Comparison of ENCODE assay signal across 33 mouse cellular contexts in genomic region chr11:67153843-67154242, GRCm38 (mm10). TPM values are rescaled to one million over a fixed set of nuclear protein-coding genes. Genes with fewer than 3 reads are reported as not detected.
"Had no signal": no experiment of that assay in that cellular context is flagged by ENCODE, and none has a peak within 500 bp of the region (broad histone marks: within the 10 kb centered on the region; RNA-seq: fewer than 3 reads in every experiment).

No protein-coding gene starts in this region.

- H3K27me3 ChIP-seq: heart, embryonic 12.5 days; heart, embryonic 13.5 days; heart, embryonic 15.5 days; hindbrain, embryonic 12.5 days; hindbrain, embryonic 13.5 days; hindbrain, embryonic 15.5 days; intestine, embryonic 15.5 days; kidney, embryonic 15.5 days had no signal

- H3K9ac ChIP-seq: heart, embryonic 12.5 days; heart, embryonic 13.5 days; heart, embryonic 15.5 days; hindbrain, embryonic 12.5 days; hindbrain, embryonic 13.5 days; hindbrain, embryonic 14.5 days; hindbrain, embryonic 15.5 days; intestine, embryonic 15.5 days; kidney, embryonic 15.5 days had no signal

- H3K4me2 ChIP-seq: heart, embryonic 11.5 days; heart, embryonic 12.5 days; heart, embryonic 13.5 days; heart, embryonic 15.5 days; hindbrain, embryonic 12.5 days; hindbrain, embryonic 13.5 days; hindbrain, embryonic 14.5 days; hindbrain, embryonic 15.5 days; intestine, embryonic 15.5 days; kidney, embryonic 15.5 days had no signal

- H3K36me3 ChIP-seq: heart, embryonic 10.5 days; heart, embryonic 12.5 days; heart, embryonic 13.5 days; heart, embryonic 15.5 days; hindbrain, embryonic 10.5 days; hindbrain, embryonic 12.5 days; hindbrain, embryonic 13.5 days; hindbrain, embryonic 15.5 days; intestine, embryonic 15.5 days; kidney, embryonic 15.5 days had no signal

- H3K27ac ChIP-seq: heart, embryonic 10.5 days; heart, embryonic 13.5 days; heart, embryonic 15.5 days; hindbrain, embryonic 10.5 days; hindbrain, embryonic 12.5 days; hindbrain, embryonic 13.5 days; hindbrain, embryonic 14.5 days; hindbrain, embryonic 15.5 days; hindbrain, postnatal 0 days; intestine, embryonic 15.5 days; kidney, embryonic 15.5 days; kidney, postnatal 0 days; layer of hippocampus, adult 2 months had no signal

- H3K9me3 ChIP-seq: heart, embryonic 10.5 days; heart, embryonic 12.5 days; heart, embryonic 13.5 days; heart, embryonic 15.5 days; hindbrain, embryonic 10.5 days; hindbrain, embryonic 12.5 days; hindbrain, embryonic 13.5 days; hindbrain, embryonic 15.5 days; intestine, embryonic 15.5 days; kidney, embryonic 15.5 days had no signal

- DNase-seq: kidney, adult 11 months; kidney, adult 18-20 months; kidney, postnatal 10 days; kidney, postnatal 14 days; kidney, postnatal 25 days had no signal

- H3K4me1 ChIP-seq: heart, embryonic 15.5 days; hindbrain, embryonic 12.5 days; intestine, embryonic 15.5 days; kidney, embryonic 15.5 days had no signal

- H3K4me3 ChIP-seq: heart, embryonic 10.5 days; heart, embryonic 12.5 days; heart, embryonic 13.5 days; heart, embryonic 15.5 days; hindbrain, embryonic 10.5 days; hindbrain, embryonic 12.5 days; hindbrain, embryonic 13.5 days; hindbrain, embryonic 15.5 days; intestine, embryonic 15.5 days; kidney, embryonic 15.5 days; layer of hippocampus, adult 2 months had no signal

RNA-seq across cellular contexts. Expression of gene Myh2, which starts 17.0 kb away (rescaled TPM):
- total RNA-seq: heart, postnatal 10 days; heart, postnatal 14 days; heart, postnatal 25 days; hematopoietic stem cell, adult 5-6 weeks had no signal
- polyA plus RNA-seq: heart, embryonic 10.5 days; heart, embryonic 11.5 days; heart, embryonic 12.5 days; heart, embryonic 13.5 days; heart, embryonic 14.5 days; heart, postnatal 0 days; hindbrain, embryonic 10.5 days; hindbrain, embryonic 11.5 days; hindbrain, embryonic 12.5 days; inflammation-experienced regulatory T-cells, adult 6 months; intestine, embryonic 15.5 days; kidney, embryonic 14.5 days; kidney, embryonic 15.5 days; kidney, embryonic 16.5 days; kidney, postnatal 0 days; large intestine, adult 2 months had no signal

RNA-seq across cellular contexts. Expression of gene Myh1, which starts 46.0 kb away (rescaled TPM):
- total RNA-seq: heart, postnatal 14 days; heart, postnatal 25 days; hematopoietic stem cell, adult 5-6 weeks had no signal
- polyA plus RNA-seq: heart, postnatal 0 days; hindbrain, embryonic 10.5 days; hindbrain, embryonic 12.5 days; inflammation-experienced regulatory T-cells, adult 6 months; intestine, embryonic 14.5 days; intestine, embryonic 15.5 days; intestine, embryonic 16.5 days; kidney, postnatal 0 days had no signal
